Mouse (Mus musculus): ENCODE results near the gene Sall1.

Gene Sall1

GRCm38 (mm10) chr8:89037536-89038236 lies 6.3 kb downstream of the Sall1 start:
- DNase-seq, result no peak

GRCm38 (mm10) chr8:89032412-89032811 lies 11.6 kb downstream of the Sall1 start:
- DNase-seq, result no peak

- no peak for DNase-seq
Measured at GRCm38 (mm10) chr8:89028156-89028555, 15.8 kb downstream of the Sall1 start.

- DNase-seq, result no peak
Measured at GRCm38 (mm10) chr8:89026139-89026520, 17.8 kb downstream of the Sall1 start.

GRCm38 (mm10) chr8:89025281-89026138 lies 18.5 kb downstream of the Sall1 start:
- DNase-seq, result no peak

- DNase-seq, result no peak
Measured at GRCm38 (mm10) chr8:89024796-89025195, 19.2 kb downstream of the Sall1 start.

GRCm38 (mm10) chr8:89021139-89021538 lies 22.8 kb downstream of the Sall1 start:
- DNase-seq, result no peak

- DNase-seq, result no peak
Measured at GRCm38 (mm10) chr8:89017891-89018290, 26.1 kb downstream of the Sall1 start.

- no peak for DNase-seq
Measured at GRCm38 (mm10) chr8:89016465-89017070, 27.4 kb downstream of the Sall1 start.

- no peak for DNase-seq
Measured at GRCm38 (mm10) chr8:89015539-89015938, 28.4 kb downstream of the Sall1 start.

GRCm38 (mm10) chr8:89012853-89013534 lies 31.0 kb downstream of the Sall1 start:
- DNase-seq, result no peak

GRCm38 (mm10) chr8:89012024-89012712 lies 31.8 kb downstream of the Sall1 start:
- no peak for DNase-seq

GRCm38 (mm10) chr8:89008784-89009183 lies 35.2 kb downstream of the Sall1 start:
- no peak for DNase-seq

GRCm38 (mm10) chr8:89007114-89007513 lies 36.8 kb downstream of the Sall1 start:
- no peak for DNase-seq

GRCm38 (mm10) chr8:89006426-89006825 lies 37.5 kb downstream of the Sall1 start:
- DNase-seq, result peak in 1 of 2 experiments; percentile 9

- no peak for DNase-seq
Measured at GRCm38 (mm10) chr8:89005797-89006196, 38.2 kb downstream of the Sall1 start.

GRCm38 (mm10) chr8:89004041-89004440 lies 39.9 kb downstream of the Sall1 start:
- DNase-seq, result no peak

GRCm38 (mm10) chr8:89003336-89003896 lies 40.5 kb downstream of the Sall1 start:
- no peak for DNase-seq

GRCm38 (mm10) chr8:89002128-89002527 lies 41.8 kb downstream of the Sall1 start:
- no peak for DNase-seq

GRCm38 (mm10) chr8:88997276-88997675 lies 46.7 kb downstream of the Sall1 start:
- no peak for DNase-seq

GRCm38 (mm10) chr8:88991780-88992509 lies 52.0 kb downstream of the Sall1 start:
- DNase-seq, result no peak
